Mouse (Mus musculus): Measurements from ENCODE around the gene Cdkn2d. TPM values are rescaled to one million over a fixed set of nuclear protein-coding genes. Genes with fewer than 3 reads are reported as not detected.

Gene Cdkn2d
- polyA plus RNA-seq (2012; rRNA removed) = 33.5 and 34.7 TPM in 2 replicates

GRCm38 (mm10) chr9:21291022-21291787, at the start of gene Cdkn2d:
Gene Cdkn2d (minus strand): TSS chr9:21291407.
- Histone ChIP-seq H3K4me3 (replicated peaks; ENCODE audit: extremely low read depth, low read depth, low read length) (peak within 1 kb of the TSS; percentile 97), H3K4me1 (ENCODE audit: control insufficient read depth, insufficient read depth, low read length) (peaks cover 12% of the 10 kb centered on the region; the same call in 1 of the 2 replicates)
- under 1% methylated on average over 46 of the region's 51 CpGs for WGBS
- peak; percentile 99 for DNase-seq
- peak; percentile 79; the same call in 1 of the 2 replicates for TF ChIP-seq POLR2A (IDR thresholded peaks at IDR 0.05; ENCODE audit: borderline replicate concordance, extremely low read depth, low read depth, low read length)
- no peak for TF ChIP-seq CTCF (IDR thresholded peaks at IDR 0.05; ENCODE audit: insufficient read depth, low read length)

- no peaks in the 10 kb centered on the region; the same call in 1 of the 2 replicates for H3K4me1 ChIP-seq (ENCODE audit: control insufficient read depth, insufficient read depth, low read length)
- no peak overlapping the region for H3K4me3 ChIP-seq (replicated peaks; ENCODE audit: extremely low read depth, low read depth, low read length)
- DNase-seq = no peak
- TF ChIP-seq CTCF (IDR thresholded peaks at IDR 0.05; ENCODE audit: insufficient read depth, low read length) = no peak
- TF ChIP-seq POLR2A (IDR thresholded peaks at IDR 0.05; ENCODE audit: borderline replicate concordance, extremely low read depth, low read depth, low read length) = no peak
- WGBS = 44% methylated on average over 4 of the region's 4 CpGs
These were observed 49.2 kb upstream of the Cdkn2d start for GRCm38 (mm10) chr9:21340411-21340810.

GRCm38 (mm10) chr9:21337652-21338051, 46.4 kb upstream of the Cdkn2d start:
- TF ChIP-seq POLR2A (IDR thresholded peaks at IDR 0.05; ENCODE audit: borderline replicate concordance, extremely low read depth, low read depth, low read length) (peak; percentile 71; the same call in 1 of the 2 replicates), CTCF (IDR thresholded peaks at IDR 0.05; ENCODE audit: insufficient read depth, low read length) (no peak)
- H3K4me1 ChIP-seq (ENCODE audit: control insufficient read depth, insufficient read depth, low read length) = peaks cover 2% of the 10 kb centered on the region; the same call in 1 of the 2 replicates
- H3K4me3 ChIP-seq (replicated peaks; ENCODE audit: extremely low read depth, low read depth, low read length) = peak overlapping the region; percentile 75
- WGBS = 40% methylated on average over 19 of the region's 20 CpGs
- peak; percentile 78 for DNase-seq

DNA sequence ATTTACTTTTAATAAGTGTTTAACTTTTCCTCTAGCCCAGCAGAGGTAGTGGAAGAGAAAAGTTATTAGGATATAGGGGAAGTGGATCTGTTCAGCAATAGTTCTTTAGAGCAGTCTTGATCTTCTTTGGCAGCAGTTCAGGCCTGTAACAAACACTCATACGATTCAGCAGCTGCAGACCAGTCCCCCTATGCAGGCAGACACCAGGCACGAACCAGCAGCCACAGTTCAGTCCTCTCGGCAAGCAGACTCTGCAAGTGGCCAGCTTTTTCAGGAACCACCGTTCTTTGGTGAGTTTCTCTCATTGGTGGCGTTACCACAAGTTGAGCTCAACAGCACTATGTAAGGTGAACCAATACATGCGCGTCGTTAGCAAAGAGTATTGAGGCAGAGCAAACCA, 45.3 kb upstream of the Cdkn2d start:
- DNase-seq = no peak
- H3K4me1 ChIP-seq (ENCODE audit: control insufficient read depth, insufficient read depth, low read length) = peaks cover 11% of the 10 kb centered on the region; the same call in 1 of the 2 replicates
- 74% methylated on average over 8 of the region's 8 CpGs for WGBS
- no peak overlapping the region for H3K4me3 ChIP-seq (replicated peaks; ENCODE audit: extremely low read depth, low read depth, low read length)
- TF ChIP-seq CTCF (IDR thresholded peaks at IDR 0.05; ENCODE audit: insufficient read depth, low read length) = no peak

DNA sequence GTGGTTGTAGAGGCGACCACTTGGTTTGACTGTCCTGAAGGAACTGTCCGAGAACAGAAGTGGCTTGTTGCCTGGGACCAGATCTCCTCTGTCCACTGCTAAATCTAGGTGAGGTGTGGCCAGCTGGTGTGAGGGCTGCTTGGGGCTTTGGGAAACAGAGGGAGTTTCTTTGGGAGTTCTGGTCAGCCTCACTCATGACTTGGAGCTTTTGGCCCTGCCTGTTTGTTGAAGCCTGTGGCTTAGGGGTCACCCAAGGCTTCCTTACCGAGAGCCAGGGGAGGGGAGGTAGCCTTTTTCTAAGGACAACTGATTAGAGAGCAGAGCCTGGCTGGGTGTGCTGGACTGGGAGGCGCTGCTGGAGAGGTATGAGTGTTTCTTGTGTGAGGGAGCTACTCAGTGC, 44.2 kb upstream of the Cdkn2d start:
- 68% methylated on average over 4 of the region's 4 CpGs for WGBS
- DNase-seq = no peak
- no peak for TF ChIP-seq CTCF (IDR thresholded peaks at IDR 0.05; ENCODE audit: insufficient read depth, low read length)
- TF ChIP-seq POLR2A (IDR thresholded peaks at IDR 0.05; ENCODE audit: borderline replicate concordance, extremely low read depth, low read depth, low read length) = no peak
- H3K4me1 ChIP-seq (ENCODE audit: control insufficient read depth, insufficient read depth, low read length) = peaks cover 11% of the 10 kb centered on the region; the same call in 1 of the 2 replicates
- no peak overlapping the region for H3K4me3 ChIP-seq (replicated peaks; ENCODE audit: extremely low read depth, low read depth, low read length)

GRCm38 (mm10) chr9:21334747-21335146, 43.5 kb upstream of the Cdkn2d start:
- Histone ChIP-seq H3K4me1 (ENCODE audit: control insufficient read depth, insufficient read depth, low read length) (peaks cover 15% of the 10 kb centered on the region), H3K4me3 (replicated peaks; ENCODE audit: extremely low read depth, low read depth, low read length) (no peak overlapping the region)
- DNase-seq = no peak
- no peak for TF ChIP-seq CTCF (IDR thresholded peaks at IDR 0.05; ENCODE audit: insufficient read depth, low read length)
- TF ChIP-seq POLR2A (IDR thresholded peaks at IDR 0.05; ENCODE audit: borderline replicate concordance, extremely low read depth, low read depth, low read length) = no peak

DNA sequence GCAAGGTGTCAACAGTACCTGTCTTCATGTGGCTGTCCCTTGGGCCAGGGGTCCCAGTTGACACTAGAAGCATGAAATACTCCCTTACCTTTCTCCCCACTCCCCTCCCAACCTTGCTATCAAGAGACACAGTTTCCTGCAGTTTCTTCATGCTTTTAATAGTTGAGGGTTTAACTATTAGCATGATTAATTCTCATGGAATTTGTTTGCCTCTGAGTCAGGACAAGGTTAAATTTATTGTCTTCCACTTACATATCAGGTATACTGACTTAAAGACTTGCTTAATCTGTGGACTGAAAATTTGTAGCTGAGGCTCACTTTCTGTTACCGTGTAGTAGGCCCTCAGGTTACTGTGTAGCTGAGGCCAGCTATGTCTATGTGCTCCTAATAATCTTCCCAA, 42.3 kb upstream of the Cdkn2d start:
- Histone ChIP-seq H3K4me3 (replicated peaks; ENCODE audit: extremely low read depth, low read depth, low read length) (no peak overlapping the region), H3K4me1 (ENCODE audit: control insufficient read depth, insufficient read depth, low read length) (peaks cover 20% of the 10 kb centered on the region)
- TF ChIP-seq CTCF (IDR thresholded peaks at IDR 0.05; ENCODE audit: insufficient read depth, low read length) = no peak
- no peak for TF ChIP-seq POLR2A (IDR thresholded peaks at IDR 0.05; ENCODE audit: borderline replicate concordance, extremely low read depth, low read depth, low read length)
- DNase-seq = no peak
- WGBS = 86% methylated on average over 1 of the region's 1 CpGs

- WGBS = 37% methylated on average over 9 of the region's 9 CpGs
- TF ChIP-seq CTCF (IDR thresholded peaks at IDR 0.05; ENCODE audit: insufficient read depth, low read length) = no peak
- no peak for TF ChIP-seq POLR2A (IDR thresholded peaks at IDR 0.05; ENCODE audit: borderline replicate concordance, extremely low read depth, low read depth, low read length)
- peaks cover 25% of the 10 kb centered on the region for H3K4me1 ChIP-seq (ENCODE audit: control insufficient read depth, insufficient read depth, low read length)
These were observed 41.2 kb upstream of the Cdkn2d start for GRCm38 (mm10) chr9:21332161-21333061.

DNA sequence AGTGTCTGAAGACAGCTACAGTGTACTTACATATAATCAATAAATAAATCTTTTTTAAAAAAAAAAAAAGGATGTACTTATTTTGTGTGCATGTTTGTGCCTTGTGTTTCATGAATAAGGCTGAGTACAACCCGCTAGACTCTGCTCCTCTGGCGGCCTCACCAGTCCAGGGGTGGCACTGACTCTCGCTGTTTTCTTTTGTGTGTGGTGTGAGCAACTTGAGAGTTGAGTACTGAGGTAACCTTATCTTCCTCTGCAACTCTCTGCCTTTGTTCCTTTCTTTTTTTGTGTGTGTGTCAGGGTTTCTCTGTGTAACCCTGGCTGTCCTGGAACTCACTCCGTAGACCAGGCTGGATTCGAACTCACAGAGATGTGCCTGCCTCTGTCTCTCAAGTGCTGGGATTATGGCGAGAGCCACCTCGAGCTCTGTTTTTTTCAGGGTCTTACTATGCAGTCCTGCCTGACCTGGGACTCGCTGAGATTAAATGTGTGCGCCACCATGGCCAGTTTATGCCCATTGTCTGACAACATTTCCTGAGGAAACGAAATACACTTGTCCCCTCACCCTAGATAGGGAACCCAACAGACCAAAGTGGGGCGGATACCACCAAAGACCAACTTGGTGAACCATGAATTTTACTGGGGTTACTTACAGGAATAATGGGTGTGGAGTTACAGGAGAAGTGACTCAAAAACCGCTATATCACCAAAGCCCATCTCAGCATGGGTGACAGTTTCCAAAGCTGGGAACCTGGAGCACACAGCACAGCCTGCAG, 40.3 kb upstream of the Cdkn2d start:
- 70% methylated on average over 12 of the region's 12 CpGs for WGBS
- no peak for DNase-seq
- Histone ChIP-seq H3K4me1 (ENCODE audit: control insufficient read depth, insufficient read depth, low read length) (peaks cover 29% of the 10 kb centered on the region), H3K4me3 (replicated peaks; ENCODE audit: extremely low read depth, low read depth, low read length) (no peak overlapping the region)
- no peak for TF ChIP-seq CTCF (IDR thresholded peaks at IDR 0.05; ENCODE audit: insufficient read depth, low read length)
- TF ChIP-seq POLR2A (IDR thresholded peaks at IDR 0.05; ENCODE audit: borderline replicate concordance, extremely low read depth, low read depth, low read length) = no peak

More at GRCm38 (mm10) chr9:21332161-21333061, 41.2 kb upstream of the Cdkn2d start:
- DNase-seq = no peak
- no peak overlapping the region for H3K4me3 ChIP-seq (replicated peaks; ENCODE audit: extremely low read depth, low read depth, low read length)

All from lung, adult 2 months (tissue).